Mouse (Mus musculus): ENCODE measurements at regions not wholly inside any gene's neighbourhood (a gene's known extent, or its start where the extent isn't known, plus 50 kb on each side); places are given as distances from the start of the nearest gene placed in this dataset.

GRCm38 (mm10) chr7:72528873-72529272 lies 222.5 kb upstream of the Mctp2 start:
- Histone ChIP-seq H3K27me3 (ENCODE audit: control insufficient read depth in 1 of 2, insufficient read depth in 2 of 2, low read length in 2 of 2) (no peaks in the 10 kb centered on the region), H3K4me1 (ENCODE audit: control insufficient read depth in 1 of 2, insufficient read depth in 2 of 2, low read length in 2 of 2) (no peaks in the 10 kb centered on the region), H3K9ac (ENCODE audit: control insufficient read depth, low read depth, low read length, poor library complexity, severe bottlenecking) (no peak overlapping the region), H3K4me3 (ENCODE audit: control insufficient read depth in 1 of 2, insufficient read depth in 1 of 2, low read depth in 2 of 2, low read length in 2 of 2) (no peak overlapping the region), H3K27ac (ENCODE audit: control insufficient read depth, low read depth, low read length) (no peak overlapping the region), H3K36me3 (ENCODE audit: control insufficient read depth in 1 of 2, insufficient read depth in 2 of 2, low read length in 2 of 2) (no peaks in the 10 kb centered on the region), H3K79me2 (ENCODE audit: control insufficient read depth, insufficient read depth, low read length, poor library complexity) (no peaks in the 10 kb centered on the region), H3K9me3 (replicated peaks; ENCODE audit: insufficient read depth, low read length) (no peaks in the 10 kb centered on the region)
- TF ChIP-seq POLR2AphosphoS5 (IDR thresholded peaks at IDR 0.05; ENCODE audit: borderline replicate concordance, low read depth, low read length) (no peak), MYC (IDR thresholded peaks at IDR 0.05; ENCODE audit: low read depth, low read length) (no peak), ZKSCAN1 (IDR thresholded peaks at IDR 0.05; ENCODE audit: low read depth, low read length) (no peak)
- DNase-seq (ENCODE audit: low read depth, low spot score) = no peak

- no peak for DNase-seq (ENCODE audit: low read depth, low spot score)
- H3K4me1 ChIP-seq (ENCODE audit: control insufficient read depth in 1 of 2, insufficient read depth in 2 of 2, low read length in 2 of 2) = no peaks in the 10 kb centered on the region
- H3K9ac ChIP-seq (ENCODE audit: control insufficient read depth, low read depth, low read length, poor library complexity, severe bottlenecking) = no peak overlapping the region
- H3K4me3 ChIP-seq (ENCODE audit: control insufficient read depth in 1 of 2, insufficient read depth in 1 of 2, low read depth in 2 of 2, low read length in 2 of 2) = no peak overlapping the region
- TF ChIP-seq ZKSCAN1 (IDR thresholded peaks at IDR 0.05; ENCODE audit: low read depth, low read length) = no peak
- TF ChIP-seq CHD1 (IDR thresholded peaks at IDR 0.05; ENCODE audit: low read depth, low read length) = no peak
- TF ChIP-seq ZC3H11A (IDR thresholded peaks at IDR 0.05; ENCODE audit: low read depth, low read length) = no peak
- TF ChIP-seq MYB (IDR thresholded peaks at IDR 0.05; ENCODE audit: low read depth, low read length) = no peak
- TF ChIP-seq MYC (IDR thresholded peaks at IDR 0.05; ENCODE audit: low read depth, low read length) = no peak
- TF ChIP-seq GABPA (IDR thresholded peaks at IDR 0.05; ENCODE audit: low read depth, low read length) = no peak
- TF ChIP-seq NELFE (IDR thresholded peaks at IDR 0.05; ENCODE audit: low read depth, low read length) = no peak
- TF ChIP-seq SMC3 (IDR thresholded peaks at IDR 0.05; ENCODE audit: low read depth, low read length) = no peak
- TF ChIP-seq E2F4 (IDR thresholded peaks at IDR 0.05; ENCODE audit: borderline replicate concordance, low read depth, low read length) = no peak
- no peak for TF ChIP-seq MAFK (IDR thresholded peaks at IDR 0.05; ENCODE audit: borderline replicate concordance, low read depth, low read length)
- no peak for TF ChIP-seq UBTF (IDR thresholded peaks at IDR 0.05; ENCODE audit: borderline replicate concordance, insufficient read depth, low read depth, low read length)
- no peak for TF ChIP-seq HCFC1 (IDR thresholded peaks at IDR 0.05; ENCODE audit: low read depth, low read length)
- no peak for TF ChIP-seq MXI1 (IDR thresholded peaks at IDR 0.05; ENCODE audit: low read depth, low read length)
- TF ChIP-seq USF1 (IDR thresholded peaks at IDR 0.05; ENCODE audit: low read depth, low read length) = no peak
- no peak for TF ChIP-seq TCF12 (IDR thresholded peaks at IDR 0.05; ENCODE audit: low read depth, low read length)
- no peaks in the 10 kb centered on the region for H3K27me3 ChIP-seq (ENCODE audit: control insufficient read depth in 1 of 2, insufficient read depth in 2 of 2, low read length in 2 of 2)
- no peaks in the 10 kb centered on the region for H3K79me2 ChIP-seq (ENCODE audit: control insufficient read depth, insufficient read depth, low read length, poor library complexity)
- no peaks in the 10 kb centered on the region for H3K9me3 ChIP-seq (replicated peaks; ENCODE audit: insufficient read depth, low read length)
- no peak overlapping the region for H3K27ac ChIP-seq (ENCODE audit: control insufficient read depth, low read depth, low read length)
- no peaks in the 10 kb centered on the region for H3K36me3 ChIP-seq (ENCODE audit: control insufficient read depth in 1 of 2, insufficient read depth in 2 of 2, low read length in 2 of 2)
Measured at GRCm38 (mm10) chr7:72538288-72538687, 231.9 kb upstream of the Mctp2 start.

Measured in MEL (cell line).